Mouse (Mus musculus): ENCODE data around the gene Olfr171.
"Not testable (repeated sequence)": the region's sequence is repeated elsewhere in the genome, so short reads cannot be mapped to it uniquely, and the experiment has no call there.

GRCm38 (mm10) chr16:19611782-19612181, 17.9 kb downstream of the Olfr171 start, which contains the start of gene Olfr170:
- TF ChIP-seq CTCF (conservative IDR thresholded peaks at IDR 0.05; ENCODE audit: insufficient read depth, insufficient read length, low read depth, low read length); POLR2A (IDR thresholded peaks at IDR 0.05; ENCODE audit: low read depth, low read length): not testable (repeated sequence)

All from kidney, adult 2 months (tissue).